Mouse (Mus musculus) liver, embryonic 14.5 days (tissue): ENCODE data around the gene Ppp1r21.

ENCODE experiments used
- CTCF ChIP-seq: IDR thresholded peaks from 2 replicates; pipeline ENCODE4 v1.5.1; 2016; ENCODE audit warnings: antibody characterized with exemption, low read depth, control low read depth
- EP300 ChIP-seq: IDR thresholded peaks from 2 replicates; pipeline ENCODE4 v1.6.1; 2016; ENCODE audit warnings: antibody characterized with exemption, low read depth

DNA sequence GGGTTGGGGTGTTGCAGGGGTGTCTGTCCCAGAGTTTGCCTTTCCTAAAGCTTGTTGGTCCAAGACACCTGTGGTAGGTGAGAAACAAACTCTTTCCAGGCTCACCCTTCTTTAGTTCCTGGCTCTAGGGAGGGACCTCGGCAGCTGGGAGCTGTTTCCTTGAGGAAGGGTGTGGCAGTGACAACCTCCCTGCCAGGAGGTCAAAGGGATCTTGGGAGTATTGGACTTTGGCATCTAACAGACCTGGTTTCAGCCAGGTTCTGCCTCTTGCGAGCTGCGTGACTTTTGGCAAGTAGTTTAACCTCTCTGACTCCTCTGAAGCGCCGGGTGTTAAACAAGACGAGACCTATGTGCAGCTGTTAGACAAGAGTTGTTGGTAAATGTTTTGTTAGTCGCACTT lies 97.2 kb downstream of the Ppp1r21 start:
- TF ChIP-seq CTCF (no peak), EP300 (no peak)
